Mouse (Mus musculus) embryonic facial prominence, embryonic 10.5 days (tissue): ENCODE results near the gene 1700025G04Rik. TPM values are rescaled to one million over a fixed set of nuclear protein-coding genes. Genes with fewer than 3 reads are reported as not detected.

Experiments
- DNase-seq: peaks from one replicate; pipeline ENCODE4 v3.0.0-alpha.2; 2017; ENCODE audit warnings: low spot score
- H3K27ac ChIP-seq: fragments of 300-500 bp; sonication (generic); replicated peaks from 2 replicates; pipeline ENCODE4 v1.5.1; 2016; ENCODE audit warnings: mild to moderate bottlenecking
- H3K27me3 ChIP-seq: fragments of 300-500 bp; sonication (generic); replicated peaks from 2 replicates; pipeline ENCODE4 v1.6.1; 2016; ENCODE audit warnings: low read depth, mild to moderate bottlenecking; ENCODE audit not compliant: poor library complexity, severe bottlenecking
- H3K36me3 ChIP-seq: fragments of 300-500 bp; sonication (generic); replicated peaks from 2 replicates; pipeline ENCODE4 v1.6.1; 2016; ENCODE audit warnings: mild to moderate bottlenecking, moderate library complexity
- H3K4me1 ChIP-seq: fragments of 300-500 bp; sonication (generic); 2 replicates; pipeline ENCODE4 v1.6.1; 2016
- H3K4me3 ChIP-seq: fragments of 300-500 bp; sonication (generic); 2 replicates; pipeline ENCODE4 v1.5.1; 2016; ENCODE audit warnings: mild to moderate bottlenecking, moderate library complexity
- H3K9me3 ChIP-seq: fragments of 300-500 bp; sonication (generic); 2 replicates; pipeline ENCODE4 v1.6.1; 2016; ENCODE audit warnings: mild to moderate bottlenecking
- WGBS: fragments of 180-500 bp; shearing (Covaris S2); methylation state at CpG from one replicate; pipeline ENCODE4 v1.1.7; 2016; 5-methylcytosine and 5-hydroxymethylcytosine counted together
- polyA plus RNA-seq: library from polyadenylated mRNA; unstranded; fragments of >200 nt; fragmentation: Nextera tagmentation; extraction: Ambion mirVana; gene quantifications from 2 replicates; pipeline ENCODE4 v1.2.1, GENCODE M21; 2016

Gene 1700025G04Rik
- polyA plus RNA-seq, 1 experiment from 2014 or later, result 14.7 TPM

GRCm38 (mm10) chr1:151998721-151999206 is 91.2 kb downstream of the 1700025G04Rik start:
- Histone ChIP-seq H3K27me3 (no peaks in the 10 kb centered on the region), H3K36me3 (0 out of 2 replicates have a peak, but pooled peaks cover 5% of the 10 kb centered on the region), H3K4me3 (no peak overlapping the region), H3K9me3 (no peaks in the 10 kb centered on the region), H3K4me1 (peaks cover 36% of the 10 kb centered on the region), H3K27ac (no peak overlapping the region)
- no peak for DNase-seq
- WGBS, result 75% methylated on average over 8 of the region's 8 CpGs

- Histone ChIP-seq H3K27ac (no peak overlapping the region), H3K36me3 (0 out of 2 replicates have a peak, but pooled peaks cover 4% of the 10 kb centered on the region), H3K27me3 (no peaks in the 10 kb centered on the region), H3K4me1 (peaks cover 37% of the 10 kb centered on the region), H3K4me3 (no peak overlapping the region), H3K9me3 (no peaks in the 10 kb centered on the region)
- no peak for DNase-seq
- WGBS, result 82% methylated on average over 7 of the region's 7 CpGs
Measured at GRCm38 (mm10) chr1:151997591-151997990, 92.3 kb downstream of the 1700025G04Rik start.

- Histone ChIP-seq H3K27me3 (no peaks in the 10 kb centered on the region), H3K9me3 (0 out of 2 replicates have a peak, but pooled peaks cover 4% of the 10 kb centered on the region), H3K36me3 (0 out of 2 replicates have a peak, but pooled peaks cover 3% of the 10 kb centered on the region), H3K27ac (no peak overlapping the region), H3K4me1 (peaks cover 37% of the 10 kb centered on the region), H3K4me3 (no peak overlapping the region)
- DNase-seq, result no peak
- WGBS, result 75% methylated on average over 10 of the region's 10 CpGs
Measured at GRCm38 (mm10) chr1:151995948-151996697, 93.8 kb downstream of the 1700025G04Rik start.

- Histone ChIP-seq H3K4me3 (no peak overlapping the region), H3K36me3 (0 out of 2 replicates have a peak, but pooled peaks cover 3% of the 10 kb centered on the region), H3K9me3 (0 out of 2 replicates have a peak, but pooled peaks cover 4% of the 10 kb centered on the region), H3K27me3 (no peaks in the 10 kb centered on the region), H3K27ac (no peak overlapping the region), H3K4me1 (peaks cover 33% of the 10 kb centered on the region)
- no peak for DNase-seq
- WGBS, result 69% methylated on average over 6 of the region's 6 CpGs
Measured at GRCm38 (mm10) chr1:151994271-151994670, 95.7 kb downstream of the 1700025G04Rik start.

GRCm38 (mm10) chr1:151991505-151991904 is 98.4 kb downstream of the 1700025G04Rik start:
- Histone ChIP-seq H3K27ac (no peak overlapping the region), H3K4me1 (peaks cover 23% of the 10 kb centered on the region; the same call in 1 of the 2 replicates), H3K9me3 (0 out of 2 replicates have a peak, but pooled peaks cover 4% of the 10 kb centered on the region), H3K27me3 (no peaks in the 10 kb centered on the region), H3K4me3 (no peak overlapping the region), H3K36me3 (0 out of 2 replicates have a peak, but pooled peaks cover 3% of the 10 kb centered on the region)
- no peak for DNase-seq
- 89% methylated on average over 4 of the region's 4 CpGs for WGBS

GRCm38 (mm10) chr1:151990615-151991014 is 99.3 kb downstream of the 1700025G04Rik start:
- DNase-seq, result no peak
- Histone ChIP-seq H3K9me3 (0 out of 2 replicates have a peak, but pooled peaks cover 4% of the 10 kb centered on the region), H3K27me3 (no peaks in the 10 kb centered on the region), H3K36me3 (0 out of 2 replicates have a peak, but pooled peaks cover 3% of the 10 kb centered on the region), H3K27ac (no peak overlapping the region), H3K4me3 (no peak overlapping the region), H3K4me1 (peaks cover 22% of the 10 kb centered on the region)
- WGBS, result 82% methylated on average over 4 of the region's 4 CpGs

- Histone ChIP-seq H3K27ac (no peak overlapping the region), H3K4me1 (peaks cover 19% of the 10 kb centered on the region), H3K9me3 (0 out of 2 replicates have a peak, but pooled peaks cover 4% of the 10 kb centered on the region), H3K4me3 (no peak overlapping the region), H3K36me3 (0 out of 2 replicates have a peak, but pooled peaks cover 3% of the 10 kb centered on the region), H3K27me3 (no peaks in the 10 kb centered on the region)
- no peak for DNase-seq
- WGBS, result 91% methylated on average over 7 of the region's 7 CpGs
Measured at GRCm38 (mm10) chr1:151988713-151989112, 101.2 kb downstream of the 1700025G04Rik start.

- Histone ChIP-seq H3K27ac (no peak overlapping the region), H3K4me1 (peaks cover 23% of the 10 kb centered on the region), H3K27me3 (no peaks in the 10 kb centered on the region), H3K9me3 (0 out of 2 replicates have a peak, but pooled peaks cover 4% of the 10 kb centered on the region), H3K4me3 (no peak overlapping the region), H3K36me3 (0 out of 2 replicates have a peak, but pooled peaks cover 3% of the 10 kb centered on the region)
- DNase-seq, result no peak
- 93% methylated on average over 8 of the region's 8 CpGs for WGBS
Measured at GRCm38 (mm10) chr1:151988066-151988465, 101.9 kb downstream of the 1700025G04Rik start.

- DNase-seq, result no peak
- WGBS, result 83% methylated on average over 11 of the region's 11 CpGs
- Histone ChIP-seq H3K4me1 (peaks cover 23% of the 10 kb centered on the region), H3K4me3 (no peak overlapping the region), H3K27me3 (no peaks in the 10 kb centered on the region), H3K9me3 (no peaks in the 10 kb centered on the region), H3K27ac (no peak overlapping the region), H3K36me3 (no peaks in the 10 kb centered on the region)
Measured at GRCm38 (mm10) chr1:151986024-151986778, 103.7 kb downstream of the 1700025G04Rik start.

GRCm38 (mm10) chr1:151985056-151985455 is 104.9 kb downstream of the 1700025G04Rik start:
- Histone ChIP-seq H3K4me3 (no peak overlapping the region), H3K27ac (no peak overlapping the region), H3K4me1 (peaks cover 21% of the 10 kb centered on the region), H3K27me3 (no peaks in the 10 kb centered on the region), H3K9me3 (no peaks in the 10 kb centered on the region), H3K36me3 (no peaks in the 10 kb centered on the region)
- no peak for DNase-seq
- WGBS, result 90% methylated on average over 1 of the region's 1 CpGs

- Histone ChIP-seq H3K9me3 (no peaks in the 10 kb centered on the region), H3K27me3 (no peaks in the 10 kb centered on the region)
- 47% methylated on average over 4 of the region's 4 CpGs for WGBS
Measured at GRCm38 (mm10) chr1:151983991-151984390, 105.9 kb downstream of the 1700025G04Rik start.

GRCm38 (mm10) chr1:151980498-151980897 is 109.4 kb downstream of the 1700025G04Rik start:
- H3K4me3 ChIP-seq, result no peak overlapping the region
- 85% methylated on average over 7 of the region's 7 CpGs for WGBS
- H3K4me1 ChIP-seq, result peaks cover 27% of the 10 kb centered on the region
- H3K27ac ChIP-seq, result no peak overlapping the region
- H3K36me3 ChIP-seq, result no peaks in the 10 kb centered on the region
- no peaks in the 10 kb centered on the region for H3K27me3 ChIP-seq
- H3K9me3 ChIP-seq, result no peaks in the 10 kb centered on the region
- no peak for DNase-seq

More at GRCm38 (mm10) chr1:151983991-151984390, 105.9 kb downstream of the 1700025G04Rik start:
- H3K27ac ChIP-seq, result no peak overlapping the region
- peaks cover 21% of the 10 kb centered on the region for H3K4me1 ChIP-seq
- H3K36me3 ChIP-seq, result no peaks in the 10 kb centered on the region
- no peak overlapping the region for H3K4me3 ChIP-seq
- no peak for DNase-seq
